ENCODE assay signal across 10 mouse cellular contexts in the genomic region with DNA sequence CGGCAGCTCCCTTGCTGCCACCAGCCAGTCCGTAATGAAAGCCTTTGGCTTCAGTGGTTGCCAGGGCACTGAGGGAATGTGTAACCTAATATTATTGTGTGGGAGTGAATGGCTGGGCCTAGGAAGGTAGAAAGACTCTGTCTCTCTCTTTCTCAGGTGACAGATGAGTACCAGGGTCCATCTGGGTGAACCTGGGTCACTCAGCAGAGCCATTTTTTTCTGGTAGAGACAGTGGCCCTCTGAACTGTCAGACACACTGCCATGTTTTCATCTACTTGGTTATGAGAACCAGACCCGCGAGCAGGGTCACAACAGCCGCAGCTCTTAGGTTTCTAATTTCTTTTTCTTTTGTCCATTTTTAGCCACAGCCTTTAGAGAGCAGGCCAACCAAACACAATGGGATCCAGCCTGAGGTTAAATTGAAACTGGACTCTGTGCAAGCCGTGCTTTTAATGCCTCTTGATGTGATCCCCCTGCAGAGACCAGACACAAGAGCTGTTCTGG.
DNase-seq lines count a peak whose midpoint lies in the region; ATAC-seq and TF ChIP-seq lines count a peak whose summit lies in the region.
"Had no signal": no experiment of that assay in that cellular context is flagged by ENCODE, and none has a peak within 500 bp of the region (broad histone marks: within the 10 kb centered on the region; RNA-seq: fewer than 3 reads in every experiment).

No protein-coding gene starts in this region.

- H3K27ac ChIP-seq in kidney, embryonic 14.5 days (ENCODE audit: low read depth, low read length) = peak overlapping the region; percentile 70
- H3K27ac ChIP-seq in hindbrain, embryonic 10.5 days = peak overlapping the region; percentile 75
- no peak overlapping the region; the same call in 1 of the 2 replicates for H3K27ac ChIP-seq in limb, embryonic 14.5 days (replicated peaks; ENCODE audit: low read depth, low read length)
- H3K27ac ChIP-seq: liver, embryonic 15.5 days had no signal

- no peak overlapping the region for H3K9ac ChIP-seq in kidney, embryonic 14.5 days (ENCODE audit: low read depth, low read length)
- H3K9ac ChIP-seq in limb, embryonic 14.5 days (ENCODE audit: low read depth, low read length, severe bottlenecking) = no peak overlapping the region
- H3K9ac ChIP-seq: liver, embryonic 15.5 days had no signal

- TF ChIP-seq POLR2A in limb, embryonic 14.5 days (IDR thresholded peaks at IDR 0.05; ENCODE audit: borderline replicate concordance, extremely low read depth, insufficient read depth, insufficient read length) = no peak

- 19% methylated on average over 6 of the region's 6 CpGs for WGBS in kidney, embryonic 14.5 days
- WGBS in hindbrain, embryonic 10.5 days = 9% methylated on average over 6 of the region's 6 CpGs
- WGBS in limb, embryonic 14.5 days = 24% methylated on average over 6 of the region's 6 CpGs

- ATAC-seq in kidney, embryonic 14.5 days (ENCODE audit: low FRiP score, low TSS enrichment) = peak; percentile 81
- peak; percentile 52; the same call in 1 of the 2 replicates for ATAC-seq in limb, embryonic 14.5 days (ENCODE audit: low FRiP score, low read depth)

- no peak for DNase-seq in kidney, adult 8-10 months
- peak; percentile 53 for DNase-seq in hindbrain, embryonic 10.5 days (ENCODE audit: low spot score)
- no peak for DNase-seq in limb, embryonic 14.5 days (ENCODE audit: low spot score)
- DNase-seq in retina, postnatal 1 day = peak; percentile 22
- no peak for DNase-seq in frontal cortex, adult 2 months (ENCODE audit: extremely low spot score in 1 of 2, low spot score in 1 of 2)
- DNase-seq in MN1 (ENCODE audit: low spot score) = no peak
- no peak for DNase-seq in right cerebral cortex, postnatal 25 days
- DNase-seq: cerebellum, adult 2 months had no signal

- no peaks in the 10 kb centered on the region for H3K36me3 ChIP-seq in kidney, embryonic 14.5 days (ENCODE audit: control insufficient read depth, insufficient read depth, low read length)
- no peaks in the 10 kb centered on the region for H3K36me3 ChIP-seq in hindbrain, embryonic 10.5 days
- no peaks in the 10 kb centered on the region for H3K36me3 ChIP-seq in limb, embryonic 14.5 days (ENCODE audit: control insufficient read depth, insufficient read depth, low read length)
- H3K36me3 ChIP-seq: liver, embryonic 15.5 days had no signal

- H3K9me3 ChIP-seq in kidney, embryonic 14.5 days (ENCODE audit: control insufficient read depth, low read length) = no peaks in the 10 kb centered on the region
- H3K9me3 ChIP-seq in hindbrain, embryonic 10.5 days = no peaks in the 10 kb centered on the region
- H3K9me3 ChIP-seq in limb, embryonic 14.5 days (ENCODE audit: control insufficient read depth, low read length) = no peaks in the 10 kb centered on the region
- H3K9me3 ChIP-seq: liver, embryonic 15.5 days had no signal

- no peak overlapping the region for H3K4me2 ChIP-seq in kidney, embryonic 14.5 days (replicated peaks; ENCODE audit: low read depth, low read length)
- H3K4me2 ChIP-seq in limb, embryonic 14.5 days (replicated peaks; ENCODE audit: low read depth, low read length, severe bottlenecking) = no peak overlapping the region
- H3K4me2 ChIP-seq: liver, embryonic 15.5 days had no signal

- H3K27me3 ChIP-seq in kidney, embryonic 14.5 days (ENCODE audit: control insufficient read depth, insufficient read depth, low read length) = no peaks in the 10 kb centered on the region
- H3K27me3 ChIP-seq in hindbrain, embryonic 10.5 days (ENCODE audit: insufficient read depth, poor library complexity, severe bottlenecking) = no peaks in the 10 kb centered on the region
- no peaks in the 10 kb centered on the region for H3K27me3 ChIP-seq in limb, embryonic 14.5 days (ENCODE audit: control insufficient read depth, insufficient read depth, low read length)
- H3K27me3 ChIP-seq: liver, embryonic 15.5 days had no signal

- H3K4me1 ChIP-seq in kidney, embryonic 14.5 days (ENCODE audit: control insufficient read depth, insufficient read depth, low read length) = peaks cover 11% of the 10 kb centered on the region; the same call in 1 of the 2 replicates
- H3K4me1 ChIP-seq in hindbrain, embryonic 10.5 days (replicated peaks) = peaks cover 34% of the 10 kb centered on the region
- no peaks in the 10 kb centered on the region for H3K4me1 ChIP-seq in limb, embryonic 14.5 days (ENCODE audit: control insufficient read depth, insufficient read depth, low read length)
- H3K4me1 ChIP-seq: liver, embryonic 15.5 days had no signal

- H3K4me3 ChIP-seq in kidney, embryonic 14.5 days (ENCODE audit: low read length) = no peak overlapping the region
- no peak overlapping the region for H3K4me3 ChIP-seq in hindbrain, embryonic 10.5 days
- H3K4me3 ChIP-seq in limb, embryonic 14.5 days (replicated peaks; ENCODE audit: low read length) = no peak overlapping the region
- H3K4me3 ChIP-seq: liver, embryonic 15.5 days had no signal

Comparison
In these comparisons a context has a peak if more than half of its experiments do, and no peak if none do; other contexts are left out.
1. DNase-seq: peak in hindbrain, embryonic 10.5 days (single experiment) and retina, postnatal 1 day (single experiment); none in kidney, adult 8-10 months (0 of 2), limb, embryonic 14.5 days (single experiment), frontal cortex, adult 2 months (0 of 2), MN1 (single experiment) and right cerebral cortex, postnatal 25 days (single experiment).